Mouse (Mus musculus) adrenal gland, postnatal 36 days (tissue): ENCODE measurements around the gene Cnp. TPM values are rescaled to one million over a fixed set of nuclear protein-coding genes. Genes with fewer than 3 reads are reported as not detected.
"Not testable (repeated sequence)": the region's sequence is repeated elsewhere in the genome, so short reads cannot be mapped to it uniquely, and the experiment has no call there.

Source experiments
- DNase-seq, 2 experiments: peaks; one replicate each; pipeline ENCODE4 v3.0.0; 2021; ENCODE audit warnings: mixed read lengths in 1 of 2
- long read RNA-seq, 2 experiments: library from polyadenylated mRNA; stranded (forward); transcript quantifications; one replicate each; pipeline ENCODE4 v2.0.0; 2021; ENCODE audit warnings: borderline sequencing depth in 2 of 2
- total RNA-seq, 2 experiments: library from RNA; stranded (reverse); gene quantifications; 2 replicates each; pipeline ENCODE4 v1.2.3; 2021

Cnp gene
- 10 to 100 TPM; 46.5 to 60.7 TPM for total RNA-seq
- long read RNA-seq, experiment 1, transcript Cnp-201 (4 exons, 2,357 nt), result major isoform, 183 of 200 reads
- long read RNA-seq, experiment 1, partial matches to known transcripts, result 1 of 200 reads
- long read RNA-seq, experiment 1, other reads (novel, unspliced or antisense), result 13 of 200 reads
- long read RNA-seq, experiment 2, transcript Cnp-204 (3 exons, 2,904 nt), result minor isoform, 5 of 57 reads
- long read RNA-seq, experiment 2, transcript Cnp-201 (4 exons, 2,357 nt), result major isoform, 48 of 57 reads
- long read RNA-seq, experiment 2, partial matches to known transcripts, result 3 of 57 reads
- long read RNA-seq, experiment 2, other reads (novel, unspliced or antisense), result 1 of 57 reads

- DNase-seq, result peak; percentile 89 to 93
Measured at GRCm38 (mm10) chr11:100574708-100575483, at the start of gene Cnp. Gene Cnp (plus strand): TSS chr11:100574904.

- DNase-seq, result peak in 1 of 2 experiments; percentile 35
Measured at GRCm38 (mm10) chr11:100524987-100525630, 49.6 kb upstream of the Cnp start.

GRCm38 (mm10) chr11:100526052-100526816 lies 48.5 kb upstream of the Cnp start:
- DNase-seq, result no peak

- DNase-seq, result peak; percentile 67 to 78
Measured at GRCm38 (mm10) chr11:100527066-100527457, 47.6 kb upstream of the Cnp start.

DNA sequence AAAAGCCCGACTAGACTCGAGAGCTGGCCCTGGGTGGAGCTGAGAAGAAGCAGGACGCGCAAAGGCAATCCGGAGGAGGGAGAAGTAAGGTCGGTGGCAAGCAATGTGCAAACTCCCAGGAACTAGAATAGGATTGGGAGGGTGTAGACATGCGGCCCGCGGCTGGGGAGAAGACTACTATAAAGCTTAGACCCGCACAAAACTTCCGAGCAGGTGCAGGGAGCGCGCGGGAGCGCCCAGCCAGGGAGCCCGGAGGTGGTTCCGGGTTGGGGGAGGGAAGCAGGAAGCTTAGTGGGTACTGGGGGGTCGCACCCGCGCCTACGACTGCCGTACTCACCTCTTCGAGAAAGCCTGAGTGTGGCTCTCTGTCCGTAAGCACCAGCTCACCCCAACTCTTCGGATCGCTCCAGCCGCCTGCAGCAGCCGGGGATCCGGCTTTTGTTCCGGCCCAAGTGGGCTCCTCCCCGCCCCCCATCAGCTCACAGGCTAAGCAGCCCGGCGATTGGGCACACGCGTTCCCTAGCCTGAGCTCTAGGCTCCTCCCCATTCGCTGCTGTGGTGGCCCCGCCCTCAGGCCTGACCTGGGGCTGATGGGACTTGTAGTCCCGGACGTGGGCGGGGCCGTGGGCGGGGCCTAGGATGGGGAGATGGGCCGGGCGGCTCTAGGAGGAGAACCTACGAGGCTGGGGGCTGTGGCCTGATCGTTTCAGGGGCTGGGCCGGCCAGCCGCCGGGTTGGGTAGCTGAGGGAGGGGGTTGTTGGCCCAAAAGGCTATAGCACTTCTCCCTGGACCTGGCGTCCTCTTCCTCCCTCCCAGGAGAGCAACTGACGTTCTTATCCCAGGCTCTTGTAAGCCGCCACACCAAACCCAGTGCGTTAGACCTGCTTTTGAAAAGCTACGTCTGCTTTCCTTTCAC lies 47.0 kb upstream of the Cnp start, which contains the start of gene Acly:
Gene Acly, minus strand, starts transcription at position 543 of the 917 bp plus-strand sequence.
- DNase-seq, result peak; percentile 99 to 100

GRCm38 (mm10) chr11:100528375-100529165 lies 46.1 kb upstream of the Cnp start:
- DNase-seq, result no peak

DNA sequence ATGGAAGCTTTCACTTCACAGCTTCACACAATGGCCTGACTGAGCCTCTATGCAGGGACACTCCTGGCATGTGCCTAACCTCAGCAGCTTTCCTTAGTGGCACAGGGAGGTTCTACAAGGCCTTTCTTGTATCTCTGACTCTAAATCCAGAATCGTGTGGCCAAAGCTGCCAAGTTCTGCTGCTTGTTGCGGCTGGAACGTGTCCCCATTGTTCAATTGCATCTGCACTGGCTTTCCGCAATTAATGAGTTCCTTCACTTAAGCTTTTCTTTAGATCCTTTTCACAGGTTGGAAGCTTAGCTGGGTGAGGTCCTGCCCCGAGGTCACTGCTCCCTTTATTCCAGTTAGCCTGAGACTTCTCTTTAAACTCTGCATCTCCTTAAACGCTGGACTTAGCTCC lies 40.8 kb upstream of the Cnp start:
- no peak for DNase-seq

DNA sequence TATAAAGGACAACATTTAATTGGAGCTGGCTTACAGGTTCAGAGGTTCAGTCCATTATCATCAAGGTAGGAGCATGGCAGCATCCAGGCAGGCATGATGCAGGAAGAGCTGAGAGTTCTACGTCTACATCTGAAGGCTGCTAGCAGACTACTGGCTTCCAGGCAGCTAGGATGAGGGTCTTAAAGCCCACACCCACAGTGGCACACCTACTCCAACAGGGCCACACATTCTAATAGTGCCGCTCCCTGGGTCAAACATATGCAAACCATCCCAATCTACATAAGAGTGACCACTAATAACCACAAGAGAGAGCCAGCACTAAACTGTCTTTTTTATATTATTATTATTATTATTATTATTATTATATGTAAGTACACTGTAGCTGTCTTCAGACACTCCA lies 40.3 kb upstream of the Cnp start:
- not testable (repeated sequence) for DNase-seq

DNA sequence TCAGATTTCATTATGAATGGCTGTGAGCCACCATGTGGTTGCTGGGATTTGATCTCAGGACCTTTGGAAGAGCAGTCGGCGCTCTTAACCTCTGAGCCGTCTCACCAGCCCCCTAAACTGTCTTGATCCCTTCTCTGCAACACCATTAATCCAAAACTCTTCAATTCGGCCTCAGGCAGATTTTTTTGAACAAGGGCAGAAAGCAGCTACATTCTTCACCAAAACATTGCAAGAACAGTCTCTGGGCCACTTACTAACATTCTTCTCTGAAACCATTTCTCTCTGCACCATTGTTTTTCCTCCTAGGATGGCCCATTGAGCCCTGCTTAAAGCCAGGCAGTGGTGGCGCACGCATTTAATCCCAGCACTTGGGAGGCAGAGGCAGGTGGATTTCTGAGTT lies 39.9 kb upstream of the Cnp start:
- DNase-seq, result not testable (repeated sequence)

GRCm38 (mm10) chr11:100535996-100536395 lies 38.7 kb upstream of the Cnp start:
- DNase-seq, result no peak

DNA sequence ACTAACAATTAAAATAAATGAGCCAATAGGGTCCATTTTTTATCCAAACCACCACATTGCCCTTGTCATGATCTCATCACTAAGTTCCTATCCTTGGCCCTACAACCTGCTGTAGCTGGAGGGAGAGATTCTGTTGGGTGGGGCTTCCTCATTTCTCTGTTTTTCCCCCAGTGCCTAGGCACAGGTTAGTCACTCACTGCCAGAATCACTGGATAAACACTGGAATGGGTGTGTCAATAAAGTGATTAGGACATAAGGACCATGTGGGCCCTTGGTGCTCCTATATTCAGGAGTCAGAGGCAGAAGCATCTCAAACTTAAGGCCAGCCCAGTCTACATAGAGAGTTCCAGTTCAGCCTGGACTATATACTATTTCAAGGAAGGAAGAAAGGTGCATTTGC lies 38.2 kb upstream of the Cnp start:
- no peak for DNase-seq

GRCm38 (mm10) chr11:100540966-100541365 lies 33.7 kb upstream of the Cnp start:
- peak; percentile 56 to 62 for DNase-seq

DNA sequence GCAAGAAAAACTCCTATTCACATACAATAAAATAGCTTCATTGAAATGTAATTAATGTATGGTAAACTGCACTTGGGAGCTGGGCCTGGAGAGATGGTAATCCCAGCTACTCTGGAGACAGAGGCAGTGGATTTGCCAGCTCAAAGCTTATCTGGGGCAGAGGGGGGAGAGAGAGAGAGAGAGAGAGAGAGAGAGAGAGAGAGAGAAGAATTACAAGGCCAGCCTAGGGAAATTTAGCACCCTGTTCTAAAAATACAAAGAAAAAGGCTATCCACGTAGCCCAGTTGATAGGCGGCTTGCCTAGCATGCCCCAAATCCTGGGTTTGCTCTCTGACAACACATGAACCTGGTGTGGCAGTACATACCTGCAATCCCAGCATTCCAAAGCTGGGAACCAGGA lies 33.1 kb upstream of the Cnp start:
- no peak for DNase-seq

DNA sequence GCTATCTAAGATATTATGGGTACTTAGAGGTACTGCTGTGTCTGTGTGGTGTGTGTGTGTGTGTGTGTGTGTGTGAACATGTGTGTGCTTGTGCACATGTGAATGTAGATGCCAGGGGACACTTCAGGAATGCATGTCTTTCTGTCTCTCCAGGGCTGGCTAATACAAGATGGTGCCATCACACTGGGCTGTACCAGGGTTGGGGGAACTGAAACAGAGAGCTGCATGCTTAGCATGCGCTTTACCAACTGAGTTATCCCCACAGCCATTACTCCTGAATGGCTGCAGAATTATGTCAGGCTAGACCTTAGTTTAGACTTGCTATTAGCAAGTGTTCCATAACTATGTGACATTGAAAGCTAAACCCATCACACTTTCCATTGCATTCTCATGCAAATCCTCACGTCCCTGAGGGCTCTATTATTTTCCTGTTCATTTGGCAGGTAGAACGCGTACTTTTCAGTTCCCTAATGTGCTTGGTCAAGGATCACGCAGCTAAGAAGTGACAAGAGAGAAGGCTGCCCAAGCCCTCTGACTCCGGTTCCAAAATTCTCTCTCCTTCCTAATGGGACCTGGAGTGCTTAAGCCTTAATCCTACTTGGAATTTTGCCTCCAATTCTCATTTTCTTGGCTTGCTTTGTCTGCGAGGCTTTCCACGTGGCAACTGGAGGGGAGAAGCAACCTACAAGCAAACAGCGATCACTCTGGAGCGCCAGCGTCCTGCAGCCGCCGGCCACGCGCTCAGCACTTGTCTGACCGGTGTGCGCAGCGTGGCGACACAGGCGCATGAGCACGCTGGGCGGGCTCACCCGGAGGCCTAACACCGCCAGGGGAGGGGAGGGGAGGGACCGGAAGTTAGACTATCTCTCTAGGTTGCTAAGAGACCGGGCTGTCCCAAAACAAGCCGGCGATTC lies 29.6 kb upstream of the Cnp start, which contains the start of gene Ttc25:
Gene Ttc25, plus strand, starts transcription at position 776 of the 914 bp plus-strand sequence.
- DNase-seq, result peak; percentile 94 to 96

DNA sequence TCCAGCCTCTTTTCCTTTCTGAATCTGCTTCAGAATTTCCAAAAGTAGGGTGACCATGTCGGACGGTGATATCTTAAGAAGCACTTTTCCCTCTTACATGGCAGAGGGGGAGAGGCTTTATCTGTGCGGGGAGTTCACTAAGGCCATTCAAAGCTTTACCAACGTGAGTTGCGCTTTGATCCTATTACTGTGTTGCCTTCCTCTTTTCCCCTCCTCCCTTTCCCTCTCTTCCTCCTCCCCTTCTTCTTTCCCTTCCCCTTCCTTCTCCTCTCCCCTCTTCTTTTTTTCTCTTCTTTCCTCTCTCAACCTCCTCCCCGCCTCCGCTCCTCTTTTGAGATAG lies 29.0 kb upstream of the Cnp start:
- DNase-seq, result no peak

GRCm38 (mm10) chr11:100546955-100547354 lies 27.7 kb upstream of the Cnp start:
- DNase-seq, result no peak

- no peak for DNase-seq
Measured at GRCm38 (mm10) chr11:100548141-100548540, 26.6 kb upstream of the Cnp start.

DNA sequence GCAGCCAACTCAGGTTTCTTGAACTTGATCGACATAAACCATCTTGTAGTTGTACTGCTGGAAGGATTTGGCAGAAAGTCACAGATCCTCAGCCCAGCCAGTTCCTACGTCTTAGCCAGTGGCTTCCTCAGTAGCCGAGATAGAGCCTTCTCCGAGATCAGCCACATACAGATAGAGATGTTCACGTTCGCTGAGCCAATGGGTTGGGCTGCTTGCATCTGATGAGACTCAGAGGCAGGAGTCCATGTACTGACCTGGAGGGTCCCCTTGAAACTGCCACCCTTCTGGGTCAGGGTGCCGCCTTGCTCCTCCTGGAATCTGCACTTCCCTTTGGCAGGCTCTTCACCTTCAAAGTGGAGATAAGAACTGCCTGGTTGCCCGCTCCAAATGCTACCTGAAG lies 25.2 kb upstream of the Cnp start:
- no peak for DNase-seq

DNA sequence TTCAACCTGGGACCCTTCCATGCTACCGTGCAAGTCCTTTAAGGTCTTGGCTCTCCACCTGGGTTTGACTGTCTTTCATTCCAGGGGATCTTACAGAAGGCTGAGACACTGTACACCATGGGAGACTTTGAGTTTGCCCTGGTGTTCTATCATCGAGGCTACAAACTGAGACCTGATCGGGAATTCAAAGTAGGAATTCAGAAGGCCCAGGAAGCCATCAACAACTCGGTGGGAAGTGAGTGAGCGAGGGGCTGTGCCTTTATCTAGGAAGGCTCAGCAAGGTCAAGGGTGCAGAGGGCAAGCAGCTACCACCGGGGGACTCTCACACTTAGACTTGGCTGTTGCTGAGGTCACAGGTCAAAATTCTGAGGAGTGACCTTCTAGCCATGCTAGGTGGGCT lies 24.6 kb upstream of the Cnp start:
- no peak for DNase-seq
